In the genomic region with DNA sequence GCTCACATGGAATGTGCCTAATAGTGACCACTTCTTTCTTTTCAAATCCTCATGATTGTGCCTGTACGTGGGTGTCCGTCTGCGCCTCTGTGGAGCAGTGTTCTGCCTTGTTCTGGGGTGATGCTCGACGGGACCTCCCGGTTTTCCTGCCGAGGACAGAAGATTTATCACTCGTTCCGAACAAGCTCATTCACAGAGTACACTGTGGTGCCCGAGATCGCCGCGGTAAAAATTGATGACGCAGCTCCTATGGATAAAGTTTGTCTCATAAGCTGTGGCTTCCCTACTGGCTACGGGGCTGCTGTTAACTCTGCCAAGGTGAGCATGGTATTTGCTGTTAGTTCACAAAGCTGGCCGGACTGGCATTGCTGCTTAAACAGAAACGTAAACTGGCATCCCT, we compare ENCODE assay signal across 25 mouse cellular contexts. TPM values are rescaled to one million over a fixed set of nuclear protein-coding genes. Genes with fewer than 3 reads are reported as not detected.
DNase-seq lines count a peak whose midpoint lies in the region; ATAC-seq lines count a peak whose summit lies in the region.
"Had no signal": no experiment of that assay in that cellular context is flagged by ENCODE, and none has a peak within 500 bp of the region (broad histone marks: within the 10 kb centered on the region; RNA-seq: fewer than 3 reads in every experiment).

No protein-coding gene starts in this region.

- peak; percentile 83 for DNase-seq in heart, adult 11 months
- no peak for DNase-seq in heart, adult 18-20 months
- peak; percentile 66 for DNase-seq in heart, embryonic 10.5 days (ENCODE audit: low spot score)
- DNase-seq: adrenal gland, adult 2 months; adrenal gland, adult 8-10 months; adrenal gland, postnatal 10 days; adrenal gland, postnatal 14 days; adrenal gland, postnatal 25 days; adrenal gland, postnatal 36 days; B cell, adult 2 months; cerebellum, adult 11 months; cerebellum, adult 11-12 months; cerebellum, adult 18-20 months had no signal

- H3K36me3 ChIP-seq in heart, embryonic 10.5 days = no peaks in the 10 kb centered on the region
- no peaks in the 10 kb centered on the region for H3K36me3 ChIP-seq in heart, embryonic 11.5 days (ENCODE audit: control insufficient read depth, insufficient read depth, low read length)
- H3K36me3 ChIP-seq: G1E had no signal

- H3K9ac ChIP-seq in heart, embryonic 11.5 days (ENCODE audit: low read depth, low read length) = no peak overlapping the region

- no peaks in the 10 kb centered on the region for H3K27me3 ChIP-seq in heart, embryonic 10.5 days (ENCODE audit: insufficient read depth, poor library complexity, severe bottlenecking)
- H3K27me3 ChIP-seq in heart, embryonic 11.5 days (ENCODE audit: control insufficient read depth, insufficient read depth, low read length) = no peaks in the 10 kb centered on the region
- H3K27me3 ChIP-seq: CH12.LX, Patski had no signal

- WGBS in heart, embryonic 10.5 days = 90% methylated on average over 17 of the region's 17 CpGs
- WGBS in heart, embryonic 11.5 days (ENCODE audit: insufficient replicate concordance) = 91% methylated on average over 17 of the region's 17 CpGs

- no peak overlapping the region for H3K4me3 ChIP-seq in heart, embryonic 10.5 days
- H3K4me3 ChIP-seq in heart, embryonic 11.5 days (ENCODE audit: low read depth, low read length) = no peak overlapping the region

- H3K9me3 ChIP-seq in heart, embryonic 10.5 days = no peaks in the 10 kb centered on the region
- peaks cover 2% of the 10 kb centered on the region; the same call in 1 of the 2 replicates for H3K9me3 ChIP-seq in heart, embryonic 11.5 days (replicated peaks; ENCODE audit: control insufficient read depth, low read length)
- H3K9me3 ChIP-seq: G1E had no signal

- H3K27ac ChIP-seq in heart, embryonic 10.5 days = no peak overlapping the region
- H3K27ac ChIP-seq in heart, embryonic 11.5 days (ENCODE audit: low read depth, low read length) = no peak overlapping the region

- no peaks in the 10 kb centered on the region for H3K4me1 ChIP-seq in heart, embryonic 10.5 days
- H3K4me1 ChIP-seq in heart, embryonic 11.5 days (ENCODE audit: control insufficient read depth, insufficient read depth, low read length) = no peaks in the 10 kb centered on the region

- H3K4me2 ChIP-seq in heart, embryonic 11.5 days = no peak overlapping the region

- no peak for ATAC-seq in heart, embryonic 11.5 days (replicated peaks; ENCODE audit: insufficient number of reproducible peaks, low FRiP score, low TSS enrichment)
- ATAC-seq: activated CD4-positive, CD25-positive, alpha-beta regulatory T cell, adult 4 months; CD4-positive, CD25-positive, alpha-beta regulatory T cell, adult 4 months; Patski had no signal

RNA-seq across cellular contexts. Expression of a gene that starts 11.9 kb away (rescaled TPM):
- not detected for total RNA-seq in heart, adult 18-20 months (2021)
- polyA plus RNA-seq in heart, embryonic 10.5 days (2016; fragmentation: Nextera tagmentation; extraction: Ambion mirVana) = 0.17 TPM in 1 of 2 replicates, not detected in the other
- not detected in 2 replicates for polyA plus RNA-seq in heart, embryonic 11.5 days (2014; fragmentation: Nextera tagmentation; extraction: Ambion mirVana)
- total RNA-seq: adrenal gland, adult 18-20 months; adrenal gland, adult 2 months; adrenal gland, adult 8-10 months; adrenal gland, postnatal 14 days; adrenal gland, postnatal 25 days; adrenal gland, postnatal 36 days; adrenal gland, postnatal 4 days; CH12.LX; ES-E14; MEL had no signal
- polyA plus RNA-seq: activated CD4-positive, CD25-positive, alpha-beta regulatory T cell, adult 4 months; adrenal gland, adult 2 months; brain, embryonic 14.5 days; C2C12; CD4-positive, CD25-positive, alpha-beta regulatory T cell, adult 4 months; G1E had no signal

RNA-seq across cellular contexts. Expression of a gene that starts 16.6 kb away (rescaled TPM):
- total RNA-seq in heart, adult 18-20 months (2021) = 1 to 10 TPM; 1.2 to 2.2 TPM
- 1.7 and 2.9 TPM in 2 replicates for polyA plus RNA-seq in heart, embryonic 10.5 days (2016; fragmentation: Nextera tagmentation; extraction: Ambion mirVana)
- 1.9 and 2.4 TPM in 2 replicates for polyA plus RNA-seq in heart, embryonic 11.5 days (2014; fragmentation: Nextera tagmentation; extraction: Ambion mirVana)
- total RNA-seq: adrenal gland, postnatal 25 days; CH12.LX; ES-E14; MEL had no signal
- polyA plus RNA-seq: activated CD4-positive, CD25-positive, alpha-beta regulatory T cell, adult 4 months; adrenal gland, adult 2 months; C2C12; CD4-positive, CD25-positive, alpha-beta regulatory T cell, adult 4 months; G1E had no signal

Comparison
In these comparisons a context has a peak if more than half of its experiments do, and no peak if none do; other contexts are left out.
1. DNase-seq: peak in heart, adult 11 months (single experiment) and heart, embryonic 10.5 days (single experiment); none in heart, adult 18-20 months (0 of 2).